Mouse (Mus musculus) kidney, postnatal 36 days (tissue): Measurements from ENCODE around the gene Tbc1d10a.
A peak's percentile ranks its signal among the peaks of the same experiment; 100 is the strongest.

ENCODE experiments used
- DNase-seq, 2 experiments: peaks; one replicate each; pipeline ENCODE4 v3.0.0; 2021 to 2022; ENCODE audit warnings: mixed read lengths in 2 of 2

The Tbc1d10a gene

DNA sequence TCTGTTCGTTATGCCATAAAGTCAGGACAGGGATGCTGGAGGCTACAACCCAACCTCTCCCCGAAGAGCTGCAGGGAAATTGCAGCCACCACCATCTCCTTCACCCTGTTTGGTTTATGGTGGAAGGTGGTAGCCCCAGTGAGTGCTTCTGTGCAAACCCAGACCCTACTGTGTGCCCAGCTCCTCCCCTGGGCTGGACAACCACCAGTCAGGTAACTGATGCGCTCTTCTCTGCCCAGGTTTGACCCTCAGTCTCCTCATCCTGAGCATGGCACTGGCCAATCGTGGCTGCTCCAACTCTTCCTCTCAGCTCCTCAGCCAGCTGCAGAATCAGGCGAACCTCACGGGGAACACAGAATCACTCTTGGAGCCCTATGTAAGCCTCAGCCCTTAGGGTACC lies 51.6 kb downstream of the Tbc1d10a start:
- no peak for DNase-seq

DNA sequence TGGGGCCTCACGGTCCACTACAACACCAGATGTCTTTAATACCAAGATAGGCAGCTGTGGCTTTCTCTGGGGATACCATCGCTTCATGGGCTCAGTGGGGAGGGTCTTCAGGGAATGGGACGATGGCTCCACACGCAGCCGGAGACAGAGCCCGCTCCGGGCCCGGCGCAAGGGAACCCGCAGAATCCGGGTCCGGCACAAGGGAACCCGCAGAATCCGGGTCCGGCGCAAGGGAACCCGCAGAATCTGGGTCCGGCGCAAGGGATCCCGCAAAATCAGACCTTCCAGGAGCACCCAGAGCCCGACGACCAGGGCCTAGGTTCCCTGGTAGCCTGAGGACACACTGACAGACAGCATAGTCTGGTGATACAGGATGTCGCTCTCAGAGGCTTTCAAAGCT lies 53.1 kb downstream of the Tbc1d10a start:
- no peak for DNase-seq

DNA sequence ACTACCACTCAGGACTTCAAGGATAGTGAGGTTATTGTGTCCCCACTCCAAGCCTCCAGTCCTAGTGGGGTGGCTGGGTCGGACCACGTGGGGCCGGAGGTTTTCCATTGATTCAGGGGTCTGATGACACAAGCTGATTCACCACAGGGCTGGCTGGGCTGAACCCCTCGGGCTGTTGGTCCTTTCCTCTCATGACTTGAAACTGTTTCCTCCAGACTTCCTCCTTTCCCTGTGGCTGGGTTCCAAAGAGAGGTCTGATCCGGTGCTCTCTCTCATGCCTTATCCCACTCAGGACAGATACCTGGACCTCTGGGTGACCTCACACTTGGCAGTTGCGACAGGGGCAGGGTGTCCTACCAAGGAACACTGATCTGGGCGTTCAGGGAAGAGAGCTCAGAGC lies 53.6 kb downstream of the Tbc1d10a start:
- no peak for DNase-seq

DNA sequence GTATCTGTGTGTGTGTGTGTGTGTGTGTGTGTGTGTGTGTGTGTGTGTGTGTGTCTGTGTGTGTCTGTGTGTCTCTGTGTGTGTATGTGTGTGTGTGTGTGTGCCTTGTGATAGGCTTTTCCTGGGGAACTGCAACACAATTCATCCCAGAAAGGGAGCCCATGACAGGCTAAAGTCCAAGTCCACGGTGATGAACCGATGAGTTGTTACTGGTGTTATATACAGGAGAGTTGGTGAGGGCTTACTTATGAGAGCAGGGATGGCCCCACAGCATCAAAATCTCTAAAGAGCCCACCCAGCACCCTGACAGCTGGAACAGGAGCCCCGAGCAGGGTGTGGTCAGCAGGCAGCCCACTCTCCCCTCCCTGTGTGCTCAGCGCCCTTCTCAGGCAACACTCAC lies 54.6 kb downstream of the Tbc1d10a start:
- no peak for DNase-seq

DNA sequence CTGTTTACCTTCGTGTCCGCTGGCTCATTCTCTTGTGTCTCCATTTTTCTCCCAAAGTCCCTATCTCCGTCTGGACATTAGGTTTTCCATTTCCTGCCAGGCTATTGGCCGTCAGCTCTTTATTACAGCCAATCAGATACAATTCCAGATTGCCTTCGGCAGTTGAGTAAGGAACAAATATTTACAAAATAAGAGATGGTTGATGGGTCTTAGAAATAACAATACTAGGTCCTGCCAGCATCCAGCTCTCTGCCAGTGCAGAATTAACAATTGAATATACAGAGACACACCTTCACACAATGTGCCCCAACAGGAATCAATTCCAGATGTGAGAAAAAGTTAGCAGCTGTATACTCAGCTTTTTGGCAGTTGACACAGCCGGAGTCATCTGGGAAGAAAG lies 59.5 kb downstream of the Tbc1d10a start:
- no peak for DNase-seq

DNA sequence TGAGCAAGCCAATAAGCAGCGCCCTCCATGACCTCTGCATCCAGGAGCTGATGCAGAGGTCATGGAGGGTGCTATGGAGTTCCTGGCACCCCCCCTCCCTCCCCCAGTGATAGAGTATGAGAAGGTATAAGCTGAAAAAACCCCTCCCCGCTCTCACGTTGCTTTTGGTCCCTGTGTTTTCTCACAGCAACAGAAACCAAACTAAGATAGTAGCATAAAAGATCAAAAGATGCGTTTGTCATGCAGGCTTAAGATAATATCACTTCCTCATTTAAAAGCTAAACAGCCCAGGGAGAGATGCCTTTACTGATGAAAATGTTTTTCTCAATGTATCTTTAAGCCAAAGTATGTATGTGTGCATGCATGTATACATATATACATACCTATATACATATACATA lies 60.0 kb downstream of the Tbc1d10a start:
- no peak for DNase-seq

DNA sequence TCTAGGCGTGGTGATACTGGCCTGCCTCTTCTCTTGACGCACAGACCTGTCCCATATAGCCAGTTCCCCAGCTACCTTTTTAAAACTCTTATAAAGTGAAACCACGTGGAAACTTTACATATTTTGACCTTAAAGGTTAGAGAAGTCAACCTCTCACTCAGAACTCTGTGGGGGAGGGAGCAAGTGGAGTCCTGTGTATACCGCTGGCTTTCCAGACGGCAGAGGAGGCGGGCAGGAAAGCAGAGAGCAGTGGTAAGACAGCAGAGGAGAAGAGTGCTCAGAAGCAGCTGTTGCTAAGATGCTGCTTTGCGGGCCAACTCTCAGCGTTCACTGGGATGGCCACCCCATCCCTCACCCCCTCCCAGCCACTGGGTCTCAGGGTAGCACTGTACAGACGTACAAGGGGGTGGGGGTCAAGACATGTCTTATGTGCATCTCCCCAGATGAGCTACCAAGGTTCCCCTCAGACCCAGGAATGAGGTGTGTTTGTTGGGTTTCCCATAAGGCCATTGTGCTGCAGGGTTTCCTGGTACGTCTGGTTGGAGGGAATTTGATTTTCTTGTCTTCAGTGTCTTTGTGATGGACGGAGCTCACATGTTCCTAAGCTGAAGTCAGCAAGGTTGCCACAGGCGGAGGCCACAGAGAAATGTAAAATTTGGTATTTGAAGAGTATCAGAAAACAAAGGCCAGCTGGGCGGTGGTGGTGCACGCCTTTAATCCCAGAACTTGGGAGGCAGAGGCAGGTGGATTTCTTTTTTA lies 60.8 kb downstream of the Tbc1d10a start:
- DNase-seq, result no peak

DNA sequence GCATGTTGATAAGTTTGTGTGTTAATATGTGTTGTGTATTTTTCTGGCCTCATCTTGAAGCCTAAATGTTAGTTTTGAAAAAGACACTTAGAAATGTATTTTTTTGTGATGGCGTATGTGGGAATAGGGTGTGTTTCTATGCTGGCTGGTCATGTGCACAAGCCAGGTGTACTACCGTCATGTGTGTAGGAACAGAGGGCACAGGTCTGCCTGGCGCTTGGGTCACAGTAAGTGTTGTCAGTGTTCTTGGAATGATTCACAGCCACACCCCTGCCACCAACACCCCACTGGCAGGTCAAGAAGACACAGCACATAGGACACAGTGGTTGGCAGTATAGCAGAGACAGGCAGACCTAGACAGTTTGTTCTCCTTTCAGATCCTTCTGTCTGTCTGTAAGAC lies 62.6 kb downstream of the Tbc1d10a start:
- no peak for DNase-seq

DNA sequence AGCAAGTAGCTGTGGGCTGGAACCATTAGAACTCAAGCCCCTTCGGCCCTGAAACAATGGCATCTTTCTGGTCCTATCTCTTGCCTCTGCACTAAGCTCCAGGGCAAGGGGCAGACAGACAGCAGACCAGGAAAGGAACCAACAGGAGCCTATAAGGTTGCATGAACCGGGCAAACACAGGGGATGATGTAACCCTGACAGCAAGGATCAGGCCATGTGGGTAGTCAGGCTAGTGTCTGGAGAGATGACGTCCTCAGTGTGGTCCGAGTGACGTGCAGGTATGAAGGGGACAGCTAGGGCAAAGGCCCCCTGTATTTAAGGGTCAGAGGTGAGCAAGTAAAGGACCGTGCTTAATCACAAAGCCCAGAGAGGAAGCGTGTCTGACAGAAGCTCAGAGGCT lies 63.7 kb downstream of the Tbc1d10a start:
- no peak for DNase-seq

DNA sequence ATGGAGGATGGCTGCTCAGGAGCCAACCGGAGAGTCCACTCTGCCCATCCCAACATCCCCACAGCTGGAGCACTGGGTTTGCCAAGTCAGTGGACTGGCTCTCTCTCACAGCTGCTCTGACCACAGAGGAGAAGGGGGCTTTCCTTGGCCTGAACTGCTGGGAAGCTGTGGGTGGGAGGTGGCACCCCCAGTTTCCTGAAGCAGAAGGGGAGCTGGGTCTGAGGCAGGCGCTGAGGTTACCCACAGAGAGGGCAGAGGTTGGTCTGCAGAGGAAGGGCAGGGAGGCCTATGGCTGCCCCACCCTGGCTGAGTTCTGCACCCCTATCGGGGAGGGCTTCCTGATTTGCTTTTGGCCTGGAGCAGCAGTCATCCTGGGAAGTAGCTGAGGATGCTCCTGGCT lies 64.8 kb downstream of the Tbc1d10a start:
- DNase-seq, result no peak

DNA sequence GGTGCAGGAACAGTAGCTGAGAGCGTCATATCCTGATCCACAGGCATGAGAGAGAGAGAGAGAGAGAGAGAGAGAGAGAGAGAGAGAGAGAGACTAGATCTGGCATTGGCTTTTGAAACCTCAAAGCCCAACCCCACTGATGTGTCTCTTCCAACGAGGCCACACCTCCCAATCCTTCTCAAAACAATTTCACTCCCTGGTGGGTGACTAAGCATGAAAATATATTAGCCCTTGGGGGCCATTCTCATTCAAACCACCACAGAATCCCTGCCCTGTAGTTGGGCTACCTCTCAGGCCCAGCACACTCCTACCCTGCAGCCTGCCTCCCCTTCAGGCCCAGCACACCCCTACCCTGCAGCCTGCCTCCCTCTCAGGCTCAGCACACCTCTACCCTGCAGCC lies 66.3 kb downstream of the Tbc1d10a start:
- no peak for DNase-seq

DNA sequence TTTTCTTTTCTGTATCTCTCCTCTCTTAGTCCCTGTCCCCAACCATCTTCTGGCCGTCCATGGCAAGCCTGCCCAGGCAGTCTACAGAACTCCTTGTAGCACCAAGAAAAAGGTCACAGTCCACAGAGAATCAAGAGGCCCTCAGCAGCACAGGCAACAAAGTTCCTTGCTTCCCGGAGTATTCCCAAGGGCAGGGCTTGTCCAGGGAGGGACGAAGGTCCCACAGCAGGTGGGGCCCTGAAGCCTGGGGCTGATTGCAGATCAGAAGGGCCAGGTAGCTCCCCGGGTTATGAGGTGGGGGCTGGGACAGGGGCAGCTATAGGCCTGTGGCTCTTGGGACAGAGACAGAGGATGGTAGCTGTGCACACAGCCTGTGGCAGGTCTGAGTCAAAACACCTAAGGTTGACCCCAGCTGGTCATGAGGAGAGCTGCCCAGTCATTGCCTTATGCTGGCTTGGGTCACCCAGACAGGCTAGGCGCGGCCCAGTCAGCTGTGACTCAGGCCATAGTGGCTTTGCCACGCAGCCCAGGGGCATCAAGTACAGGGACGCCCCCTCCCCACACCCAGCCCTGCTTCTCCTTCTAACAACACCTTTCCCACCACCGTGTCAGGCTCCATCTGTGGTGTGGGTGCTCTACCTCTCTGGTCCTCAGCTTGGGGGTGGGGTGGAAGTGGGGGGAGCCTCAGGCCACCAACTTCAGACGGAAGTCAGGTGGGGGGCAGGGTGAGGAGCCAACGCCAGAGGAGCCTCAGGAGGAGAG lies 70.4 kb downstream of the Tbc1d10a start, which contains the start of gene Lif:
Lif (plus strand) TSS at position 712 of the 762 bp plus-strand sequence.
- DNase-seq, result peak; percentile 34 to 51

DNA sequence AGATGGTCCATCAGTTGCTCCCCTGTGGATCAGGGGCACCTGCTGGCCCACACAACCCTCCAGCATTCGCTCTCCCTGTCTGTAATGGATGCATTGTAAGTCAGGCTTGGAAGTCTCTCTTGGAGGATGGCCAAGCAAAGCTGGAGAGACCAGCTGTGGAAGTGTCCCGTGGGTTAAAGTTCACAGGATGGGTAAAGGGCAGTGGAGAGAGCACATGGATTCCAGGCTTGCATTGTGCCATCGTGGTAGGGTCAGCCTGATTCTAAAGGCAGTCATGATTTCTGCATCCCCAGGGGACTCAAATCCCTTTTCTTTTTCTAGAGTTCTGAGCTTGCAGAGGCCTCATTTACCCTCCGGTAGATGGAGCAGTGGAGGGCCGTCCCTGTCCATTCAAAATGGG lies 71.2 kb downstream of the Tbc1d10a start:
- peak; percentile 77 to 88 for DNase-seq

DNA sequence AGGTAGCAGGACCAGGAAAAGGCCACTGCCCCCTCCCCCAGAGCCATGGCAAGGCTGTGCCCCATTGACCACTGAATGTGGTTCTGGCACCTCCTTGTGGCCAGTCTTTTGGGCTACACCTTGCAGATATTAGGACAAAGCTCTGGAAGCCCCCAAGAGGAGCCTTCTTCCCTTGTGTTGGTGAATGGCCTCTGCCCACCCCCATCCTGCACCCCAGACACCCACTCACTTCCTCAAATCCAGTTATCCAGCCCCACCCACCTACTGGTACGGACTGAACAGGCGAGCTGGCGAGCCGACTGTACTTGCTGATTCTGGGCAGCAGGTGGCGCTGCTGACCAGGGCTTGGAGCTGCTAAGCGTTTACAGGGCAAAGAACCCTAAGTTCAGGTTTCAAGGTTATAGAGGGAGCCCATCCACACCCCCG lies 72.1 kb downstream of the Tbc1d10a start:
- DNase-seq, result peak; percentile 75 to 90

DNA sequence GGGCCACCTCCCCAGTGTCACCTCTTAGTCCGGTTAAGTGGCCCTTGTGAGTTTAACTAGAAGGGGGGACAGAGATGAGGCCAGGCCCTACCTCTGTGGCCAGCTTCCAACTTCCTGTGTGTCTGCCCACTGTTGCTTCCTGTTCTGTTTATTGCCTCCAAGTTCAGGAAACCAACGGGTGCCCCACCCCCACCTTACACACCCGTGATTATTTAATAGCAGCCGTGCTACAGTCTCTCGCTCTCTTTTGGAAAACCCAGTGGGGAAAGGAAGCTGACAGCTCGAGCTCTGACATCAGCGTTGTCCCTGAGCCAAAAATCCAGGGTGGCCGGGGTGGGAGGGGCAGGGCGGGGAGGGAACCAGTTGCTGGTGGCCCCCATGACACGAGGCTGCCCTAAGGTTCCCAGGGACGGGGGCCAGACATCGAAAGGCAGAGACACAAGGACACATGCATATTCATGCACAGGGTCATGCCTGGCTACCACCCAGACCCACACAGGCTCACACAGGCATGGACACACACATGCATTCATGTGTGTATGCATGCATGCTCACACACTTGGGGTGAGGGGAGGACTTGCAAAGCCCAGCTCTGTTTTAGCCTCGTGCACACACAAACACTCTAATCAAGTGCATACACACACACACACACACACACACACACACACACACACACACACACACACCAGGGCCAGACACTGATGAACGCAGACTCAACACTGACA lies 74.0 kb downstream of the Tbc1d10a start:
- peak; percentile 72 to 74 for DNase-seq

DNA sequence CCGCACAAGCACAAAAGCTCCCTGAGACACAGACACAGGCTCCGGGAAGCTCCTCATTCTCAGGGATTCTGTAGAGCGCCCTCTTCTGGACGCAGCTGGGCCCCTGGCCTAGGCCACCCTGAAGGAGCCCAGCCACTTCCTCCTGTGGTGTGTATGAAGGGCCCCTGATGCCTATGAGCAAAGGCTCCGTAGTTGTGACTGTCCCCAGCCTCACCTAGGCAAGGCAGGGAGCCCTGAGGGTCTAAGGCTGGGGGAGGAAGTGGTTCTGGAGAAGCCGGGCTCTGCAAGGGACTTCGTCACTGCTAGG lies 74.6 kb downstream of the Tbc1d10a start:
- DNase-seq, result peak; percentile 34 to 80

DNA sequence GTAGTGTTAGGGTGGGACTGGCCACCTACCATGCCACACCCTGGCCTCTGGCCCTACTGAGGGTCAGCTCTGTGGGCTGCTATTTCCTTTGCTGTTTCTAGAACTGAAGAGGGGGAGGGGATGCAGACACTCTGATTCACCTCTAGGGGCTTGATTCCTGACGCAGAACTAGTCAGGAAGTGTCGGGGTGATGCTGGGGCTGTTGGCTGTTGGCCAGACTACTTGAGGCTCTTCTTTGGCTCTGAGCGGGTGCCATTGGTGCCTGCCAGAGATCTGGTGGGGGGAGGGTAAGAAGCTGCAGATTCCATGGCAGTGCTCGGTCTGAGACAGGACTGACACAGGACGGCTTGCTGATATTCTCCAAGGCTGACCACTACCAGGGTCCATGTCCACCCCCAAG lies 75.4 kb downstream of the Tbc1d10a start:
- peak; percentile 45 to 60 for DNase-seq

DNA sequence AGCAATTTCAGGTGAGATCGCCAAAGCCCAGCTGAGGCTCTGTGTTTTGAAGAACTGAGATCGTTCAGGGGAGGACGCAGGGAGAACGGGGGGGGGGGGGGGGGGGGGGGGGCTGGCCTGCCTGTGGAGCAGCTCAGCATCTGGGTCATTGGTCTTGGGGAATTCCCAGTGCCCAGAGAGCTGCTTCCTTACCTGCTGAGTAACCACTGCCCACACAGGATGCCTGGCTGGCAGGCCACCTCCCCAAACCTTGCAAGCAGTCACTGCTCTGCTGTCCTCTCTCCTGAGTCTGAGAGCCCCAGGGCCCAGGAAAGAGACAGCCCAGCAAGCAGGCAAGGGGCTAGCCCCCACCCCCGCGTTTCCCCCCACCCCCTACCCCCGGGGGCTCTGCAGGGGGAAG lies 76.3 kb downstream of the Tbc1d10a start:
- DNase-seq, result peak in 1 of 2 experiments; percentile 19

DNA sequence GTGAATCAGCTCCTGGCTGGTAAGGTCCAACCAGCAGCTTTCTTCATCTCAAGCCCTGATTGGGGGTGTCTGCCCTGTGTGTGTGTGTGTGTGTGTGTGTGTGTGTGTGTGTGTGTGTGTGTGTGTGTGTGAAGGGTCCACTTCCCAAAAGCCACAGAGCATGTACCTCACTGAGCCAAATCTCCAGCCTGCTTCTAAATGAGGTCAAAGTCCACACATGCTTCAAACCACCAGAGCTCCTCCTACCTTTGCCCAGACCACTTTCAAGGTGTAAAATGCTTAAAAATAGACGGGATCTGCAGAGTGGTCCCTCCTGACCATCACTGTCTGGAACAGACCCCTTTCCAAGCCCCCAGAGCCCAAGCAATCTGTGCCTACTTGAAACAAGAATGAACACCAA lies 76.7 kb downstream of the Tbc1d10a start:
- peak; percentile 52 to 70 for DNase-seq

DNA sequence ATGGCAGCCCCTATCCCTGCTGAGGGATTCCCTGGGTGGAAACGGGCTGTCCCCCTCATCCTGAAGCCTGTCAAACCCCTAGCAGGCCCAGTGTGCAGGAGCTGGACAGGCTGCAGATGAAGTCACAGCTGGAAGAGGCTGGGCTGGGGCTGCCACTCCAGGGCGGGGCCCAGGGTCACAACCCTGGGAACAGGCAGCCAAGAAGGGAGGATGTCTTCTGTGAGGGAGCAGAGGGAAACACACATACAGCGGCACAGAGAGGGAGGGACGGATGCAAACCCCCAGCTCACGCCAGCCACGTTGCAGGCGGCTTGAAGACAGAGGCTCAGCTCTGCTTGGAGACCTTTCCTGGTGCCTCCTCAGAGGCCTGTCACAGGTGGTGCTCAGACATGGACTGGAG lies 77.5 kb downstream of the Tbc1d10a start:
- peak in 1 of 2 experiments; percentile 30 for DNase-seq
